Mouse (Mus musculus): ENCODE results near the gene Osbpl11. TPM values are rescaled to one million over a fixed set of nuclear protein-coding genes. Genes with fewer than 3 reads are reported as not detected.
"Not testable (repeated sequence)": the region's sequence is repeated elsewhere in the genome, so short reads cannot be mapped to it uniquely, and the experiment has no call there.

The Osbpl11 gene
- polyA plus RNA-seq, 1 experiment, result 10.8 TPM

GRCm38 (mm10) chr16:33167537-33167936 is 17.3 kb upstream of the Osbpl11 start:
- Histone ChIP-seq H3K4me1 (ENCODE audit: control insufficient read depth, insufficient read depth, low read length) (no peaks in the 10 kb centered on the region), H3K36me3 (ENCODE audit: control insufficient read depth, insufficient read depth, low read length) (no peaks in the 10 kb centered on the region), H3K27me3 (ENCODE audit: control insufficient read depth, insufficient read depth, low read length) (no peaks in the 10 kb centered on the region), H3K4me3 (ENCODE audit: control insufficient read depth, low read depth, low read length) (no peak overlapping the region), H3K27ac (ENCODE audit: control insufficient read depth, insufficient read depth, low read depth, low read length) (no peak overlapping the region)
- TF ChIP-seq CTCF (IDR thresholded peaks at IDR 0.05; ENCODE audit: control insufficient read depth, insufficient read depth, insufficient replicate concordance, low read depth, low read length) (no peak), POLR2A (IDR thresholded peaks at IDR 0.05; ENCODE audit: control insufficient read depth, low read depth, low read length) (no peak)

GRCm38 (mm10) chr16:33169471-33170034 is 15.3 kb upstream of the Osbpl11 start:
- Histone ChIP-seq H3K4me1 (ENCODE audit: control insufficient read depth, insufficient read depth, low read length) (no peaks in the 10 kb centered on the region), H3K27me3 (ENCODE audit: control insufficient read depth, insufficient read depth, low read length) (no peaks in the 10 kb centered on the region), H3K4me3 (ENCODE audit: control insufficient read depth, low read depth, low read length) (no peak overlapping the region; the same call in 1 of the 2 replicates), H3K27ac (ENCODE audit: control insufficient read depth, insufficient read depth, low read depth, low read length) (peak overlapping the region; percentile 52; the same call in 1 of the 2 replicates), H3K36me3 (ENCODE audit: control insufficient read depth, insufficient read depth, low read length) (no peaks in the 10 kb centered on the region)
- TF ChIP-seq POLR2A (IDR thresholded peaks at IDR 0.05; ENCODE audit: control insufficient read depth, low read depth, low read length), result no peak
- TF ChIP-seq CTCF (IDR thresholded peaks at IDR 0.05; ENCODE audit: control insufficient read depth, insufficient read depth, insufficient replicate concordance, low read depth, low read length), result no peak

GRCm38 (mm10) chr16:33170716-33171587 is 13.9 kb upstream of the Osbpl11 start:
- 0 out of 2 replicates have a peak overlapping the region, but pooled peaks have one; percentile 32 for H3K27ac ChIP-seq (ENCODE audit: control insufficient read depth, insufficient read depth, low read depth, low read length)
- H3K27me3 ChIP-seq (ENCODE audit: control insufficient read depth, insufficient read depth, low read length), result no peaks in the 10 kb centered on the region
- H3K4me1 ChIP-seq (ENCODE audit: control insufficient read depth, insufficient read depth, low read length), result no peaks in the 10 kb centered on the region
- H3K4me3 ChIP-seq (ENCODE audit: control insufficient read depth, low read depth, low read length), result no peak overlapping the region
- TF ChIP-seq POLR2A (IDR thresholded peaks at IDR 0.05; ENCODE audit: control insufficient read depth, low read depth, low read length), result no peak
- no peak for TF ChIP-seq CTCF (IDR thresholded peaks at IDR 0.05; ENCODE audit: control insufficient read depth, insufficient read depth, insufficient replicate concordance, low read depth, low read length)
- H3K36me3 ChIP-seq (ENCODE audit: control insufficient read depth, insufficient read depth, low read length), result no peaks in the 10 kb centered on the region

GRCm38 (mm10) chr16:33171800-33172199 is 13.1 kb upstream of the Osbpl11 start:
- Histone ChIP-seq H3K27me3 (ENCODE audit: control insufficient read depth, insufficient read depth, low read length) (no peaks in the 10 kb centered on the region), H3K4me1 (ENCODE audit: control insufficient read depth, insufficient read depth, low read length) (no peaks in the 10 kb centered on the region), H3K4me3 (ENCODE audit: control insufficient read depth, low read depth, low read length) (no peak overlapping the region), H3K27ac (ENCODE audit: control insufficient read depth, insufficient read depth, low read depth, low read length) (no peak overlapping the region), H3K36me3 (ENCODE audit: control insufficient read depth, insufficient read depth, low read length) (no peaks in the 10 kb centered on the region)
- TF ChIP-seq POLR2A (IDR thresholded peaks at IDR 0.05; ENCODE audit: control insufficient read depth, low read depth, low read length) (no peak), CTCF (IDR thresholded peaks at IDR 0.05; ENCODE audit: control insufficient read depth, insufficient read depth, insufficient replicate concordance, low read depth, low read length) (no peak)

- H3K36me3 ChIP-seq (ENCODE audit: control insufficient read depth, insufficient read depth, low read length), result no peaks in the 10 kb centered on the region
- H3K4me3 ChIP-seq (ENCODE audit: control insufficient read depth, low read depth, low read length), result no peak overlapping the region
- H3K27me3 ChIP-seq (ENCODE audit: control insufficient read depth, insufficient read depth, low read length), result no peaks in the 10 kb centered on the region
- H3K4me1 ChIP-seq (ENCODE audit: control insufficient read depth, insufficient read depth, low read length), result peaks cover 4% of the 10 kb centered on the region
- no peak overlapping the region for H3K27ac ChIP-seq (ENCODE audit: control insufficient read depth, insufficient read depth, low read depth, low read length)
- no peak for TF ChIP-seq CTCF (IDR thresholded peaks at IDR 0.05; ENCODE audit: control insufficient read depth, insufficient read depth, insufficient replicate concordance, low read depth, low read length)
- TF ChIP-seq POLR2A (IDR thresholded peaks at IDR 0.05; ENCODE audit: control insufficient read depth, low read depth, low read length), result no peak
Observed at GRCm38 (mm10) chr16:33173151-33173550, 11.7 kb upstream of the Osbpl11 start.

- no peak overlapping the region for H3K4me3 ChIP-seq (ENCODE audit: control insufficient read depth, low read depth, low read length)
- TF ChIP-seq CTCF (IDR thresholded peaks at IDR 0.05; ENCODE audit: control insufficient read depth, insufficient read depth, insufficient replicate concordance, low read depth, low read length) (no peak), POLR2A (IDR thresholded peaks at IDR 0.05; ENCODE audit: control insufficient read depth, low read depth, low read length) (no peak)
- no peaks in the 10 kb centered on the region for H3K27me3 ChIP-seq (ENCODE audit: control insufficient read depth, insufficient read depth, low read length)
- no peaks in the 10 kb centered on the region for H3K36me3 ChIP-seq (ENCODE audit: control insufficient read depth, insufficient read depth, low read length)
- H3K27ac ChIP-seq (ENCODE audit: control insufficient read depth, insufficient read depth, low read depth, low read length), result no peak overlapping the region
- H3K4me1 ChIP-seq (ENCODE audit: control insufficient read depth, insufficient read depth, low read length), result peaks cover 14% of the 10 kb centered on the region
Observed at GRCm38 (mm10) chr16:33174695-33175094, 10.2 kb upstream of the Osbpl11 start.

- H3K27me3 ChIP-seq (ENCODE audit: control insufficient read depth, insufficient read depth, low read length); H3K36me3 ChIP-seq (ENCODE audit: control insufficient read depth, insufficient read depth, low read length): not testable (repeated sequence)
- peak overlapping the region; percentile 17; the same call in 1 of the 2 replicates for H3K27ac ChIP-seq (ENCODE audit: control insufficient read depth, insufficient read depth, low read depth, low read length)
- H3K4me3 ChIP-seq (ENCODE audit: control insufficient read depth, low read depth, low read length), result peak overlapping the region; percentile 65
- peaks cover 14% of the 10 kb centered on the region for H3K4me1 ChIP-seq (ENCODE audit: control insufficient read depth, insufficient read depth, low read length)
Observed at GRCm38 (mm10) chr16:33176831-33177230, 8.0 kb upstream of the Osbpl11 start.
